Mouse (Mus musculus): ENCODE results near the gene Gm20696. TPM values are rescaled to one million over a fixed set of nuclear protein-coding genes. Genes with fewer than 3 reads are reported as not detected.

The Gm20696 gene
- total and polyA plus RNA-seq, 3 experiments = 1.5 to 7.1 TPM; not detected in 1

GRCm38 (mm10) chr6:99388023-99388422 lies 278.6 kb downstream of the Gm20696 start:
- Histone ChIP-seq H3K36me3 (replicated peaks) (peaks cover 55% of the 10 kb centered on the region), H3K4me3 (ENCODE audit: low read depth, low read length) (no peak overlapping the region), H3K4me1 (ENCODE audit: insufficient read depth, low read depth, low read length) (peaks cover 15% of the 10 kb centered on the region), H3K9me3 (replicated peaks) (no peaks in the 10 kb centered on the region), H3K27me3 (ENCODE audit: insufficient read depth, low read length) (no peaks in the 10 kb centered on the region)
- TF ChIP-seq CTCF (IDR thresholded peaks at IDR 0.05; ENCODE audit: low read depth, low read length) (no peak), TAL1 (conservative IDR thresholded peaks at IDR 0.05; ENCODE audit: low read depth, low read length) (no peak), GATA2 (IDR thresholded peaks at IDR 0.05; ENCODE audit: borderline replicate concordance, low read depth, low read length) (no peak), POLR2AphosphoS5 (IDR thresholded peaks at IDR 0.05; ENCODE audit: insufficient replicate concordance, low read depth, low read length) (no peak), GATA1 (IDR thresholded peaks at IDR 0.05; ENCODE audit: borderline replicate concordance, low read length) (no peak)
- ATAC-seq (ENCODE audit: extremely low read depth, insufficient number of reproducible peaks, low FRiP score, poor library complexity, severe bottlenecking) (no peak), DNase-seq (ENCODE audit: low spot score) (no peak)

- Histone ChIP-seq H3K36me3 (replicated peaks) (peaks cover 55% of the 10 kb centered on the region), H3K9me3 (replicated peaks) (no peaks in the 10 kb centered on the region), H3K4me1 (ENCODE audit: insufficient read depth, low read depth, low read length) (peaks cover 15% of the 10 kb centered on the region), H3K4me3 (ENCODE audit: low read depth, low read length) (no peak overlapping the region), H3K27me3 (ENCODE audit: insufficient read depth, low read length) (no peaks in the 10 kb centered on the region)
- DNase-seq (ENCODE audit: low spot score) (no peak), ATAC-seq (ENCODE audit: extremely low read depth, insufficient number of reproducible peaks, low FRiP score, poor library complexity, severe bottlenecking) (no peak)
- no peak for TF ChIP-seq GATA2 (IDR thresholded peaks at IDR 0.05; ENCODE audit: borderline replicate concordance, low read depth, low read length)
- no peak for TF ChIP-seq CTCF (IDR thresholded peaks at IDR 0.05; ENCODE audit: low read depth, low read length)
- TF ChIP-seq TAL1 (conservative IDR thresholded peaks at IDR 0.05; ENCODE audit: low read depth, low read length) = no peak
- no peak for TF ChIP-seq POLR2AphosphoS5 (IDR thresholded peaks at IDR 0.05; ENCODE audit: insufficient replicate concordance, low read depth, low read length)
- no peak for TF ChIP-seq GATA1 (IDR thresholded peaks at IDR 0.05; ENCODE audit: borderline replicate concordance, low read length)
Measured at GRCm38 (mm10) chr6:99385059-99385604, 281.5 kb downstream of the Gm20696 start.

- TF ChIP-seq GATA1 (IDR thresholded peaks at IDR 0.05; ENCODE audit: borderline replicate concordance, low read length) (no peak), POLR2AphosphoS5 (IDR thresholded peaks at IDR 0.05; ENCODE audit: insufficient replicate concordance, low read depth, low read length) (no peak), TAL1 (conservative IDR thresholded peaks at IDR 0.05; ENCODE audit: low read depth, low read length) (no peak), GATA2 (IDR thresholded peaks at IDR 0.05; ENCODE audit: borderline replicate concordance, low read depth, low read length) (no peak), CTCF (IDR thresholded peaks at IDR 0.05; ENCODE audit: low read depth, low read length) (no peak)
- peaks cover 47% of the 10 kb centered on the region for H3K36me3 ChIP-seq (replicated peaks)
- H3K27me3 ChIP-seq (ENCODE audit: insufficient read depth, low read length) = no peaks in the 10 kb centered on the region
- peaks cover 12% of the 10 kb centered on the region for H3K4me1 ChIP-seq (ENCODE audit: insufficient read depth, low read depth, low read length)
- no peak for ATAC-seq (ENCODE audit: extremely low read depth, insufficient number of reproducible peaks, low FRiP score, poor library complexity, severe bottlenecking)
- H3K4me3 ChIP-seq (ENCODE audit: low read depth, low read length) = no peak overlapping the region
- no peaks in the 10 kb centered on the region for H3K9me3 ChIP-seq (replicated peaks)
- DNase-seq (ENCODE audit: low spot score) = no peak
Measured at GRCm38 (mm10) chr6:99383846-99384472, 282.6 kb downstream of the Gm20696 start.

- DNase-seq (ENCODE audit: low spot score) = no peak
- no peak for ATAC-seq (ENCODE audit: extremely low read depth, insufficient number of reproducible peaks, low FRiP score, poor library complexity, severe bottlenecking)
- H3K27me3 ChIP-seq (ENCODE audit: insufficient read depth, low read length) = no peaks in the 10 kb centered on the region
- H3K4me1 ChIP-seq (ENCODE audit: insufficient read depth, low read depth, low read length) = no peaks in the 10 kb centered on the region
- no peaks in the 10 kb centered on the region for H3K9me3 ChIP-seq (replicated peaks)
- no peak overlapping the region for H3K4me3 ChIP-seq (ENCODE audit: low read depth, low read length)
- TF ChIP-seq GATA2 (IDR thresholded peaks at IDR 0.05; ENCODE audit: borderline replicate concordance, low read depth, low read length) (no peak), POLR2AphosphoS5 (IDR thresholded peaks at IDR 0.05; ENCODE audit: insufficient replicate concordance, low read depth, low read length) (no peak), GATA1 (IDR thresholded peaks at IDR 0.05; ENCODE audit: borderline replicate concordance, low read length) (no peak)
- peaks cover 43% of the 10 kb centered on the region for H3K36me3 ChIP-seq (replicated peaks)
Measured at GRCm38 (mm10) chr6:99380146-99380545, 286.5 kb downstream of the Gm20696 start.

GRCm38 (mm10) chr6:99378997-99379710 lies 287.4 kb downstream of the Gm20696 start:
- no peak for DNase-seq (ENCODE audit: low spot score)

GRCm38 (mm10) chr6:99377716-99378115 lies 288.9 kb downstream of the Gm20696 start:
- Histone ChIP-seq H3K27me3 (ENCODE audit: insufficient read depth, low read length) (no peaks in the 10 kb centered on the region), H3K36me3 (replicated peaks) (peaks cover 35% of the 10 kb centered on the region), H3K9me3 (replicated peaks) (no peaks in the 10 kb centered on the region), H3K4me1 (ENCODE audit: insufficient read depth, low read depth, low read length) (no peaks in the 10 kb centered on the region), H3K4me3 (ENCODE audit: low read depth, low read length) (no peak overlapping the region)
- ATAC-seq (ENCODE audit: extremely low read depth, insufficient number of reproducible peaks, low FRiP score, poor library complexity, severe bottlenecking) = no peak
- DNase-seq (ENCODE audit: low spot score) = no peak
- no peak for TF ChIP-seq GATA1 (IDR thresholded peaks at IDR 0.05; ENCODE audit: borderline replicate concordance, low read length)
- TF ChIP-seq POLR2AphosphoS5 (IDR thresholded peaks at IDR 0.05; ENCODE audit: insufficient replicate concordance, low read depth, low read length) = no peak
- TF ChIP-seq CTCF (IDR thresholded peaks at IDR 0.05; ENCODE audit: low read depth, low read length) = no peak
- no peak for TF ChIP-seq GATA2 (IDR thresholded peaks at IDR 0.05; ENCODE audit: borderline replicate concordance, low read depth, low read length)
- TF ChIP-seq TAL1 (conservative IDR thresholded peaks at IDR 0.05; ENCODE audit: low read depth, low read length) = no peak

More at GRCm38 (mm10) chr6:99378997-99379710, 287.4 kb downstream of the Gm20696 start:
- no peak for ATAC-seq (ENCODE audit: extremely low read depth, insufficient number of reproducible peaks, low FRiP score, poor library complexity, severe bottlenecking)
- H3K4me3 ChIP-seq (ENCODE audit: low read depth, low read length) = no peak overlapping the region
- no peaks in the 10 kb centered on the region for H3K9me3 ChIP-seq (replicated peaks)
- no peaks in the 10 kb centered on the region for H3K27me3 ChIP-seq (ENCODE audit: insufficient read depth, low read length)
- TF ChIP-seq GATA1 (IDR thresholded peaks at IDR 0.05; ENCODE audit: borderline replicate concordance, low read length) (no peak), TAL1 (conservative IDR thresholded peaks at IDR 0.05; ENCODE audit: low read depth, low read length) (no peak), POLR2AphosphoS5 (IDR thresholded peaks at IDR 0.05; ENCODE audit: insufficient replicate concordance, low read depth, low read length) (no peak), GATA2 (IDR thresholded peaks at IDR 0.05; ENCODE audit: borderline replicate concordance, low read depth, low read length) (no peak), CTCF (IDR thresholded peaks at IDR 0.05; ENCODE audit: low read depth, low read length) (no peak)
- no peaks in the 10 kb centered on the region for H3K4me1 ChIP-seq (ENCODE audit: insufficient read depth, low read depth, low read length)
- peaks cover 40% of the 10 kb centered on the region for H3K36me3 ChIP-seq (replicated peaks)

All from G1E (cell line).